In genomic region chr4:34151605-34152347, GRCm38 (mm10) we compare ENCODE assay signal across 21 mouse cellular contexts.
DNase-seq lines count a peak whose midpoint lies in the region; ATAC-seq lines count a peak whose summit lies in the region.
"Had no signal": no experiment of that assay in that cellular context is flagged by ENCODE, and none has a peak within 500 bp of the region (broad histone marks: within the 10 kb centered on the region; RNA-seq: fewer than 3 reads in every experiment).

No protein-coding gene starts in this region.

- no peaks in the 10 kb centered on the region for H3K9me3 ChIP-seq in hindbrain, embryonic 13.5 days
- H3K9me3 ChIP-seq in hindbrain, embryonic 10.5 days = no peaks in the 10 kb centered on the region
- H3K9me3 ChIP-seq in midbrain, embryonic 15.5 days = no peaks in the 10 kb centered on the region
- H3K9me3 ChIP-seq: heart, embryonic 10.5 days; limb, embryonic 15.5 days; midbrain, embryonic 12.5 days; stomach, embryonic 15.5 days had no signal

- WGBS in hindbrain, embryonic 13.5 days = 71% methylated on average over 10 of the region's 10 CpGs
- 85% methylated on average over 10 of the region's 10 CpGs for WGBS in hindbrain, embryonic 10.5 days
- 50% methylated on average over 10 of the region's 10 CpGs for WGBS in midbrain, embryonic 15.5 days

- H3K4me1 ChIP-seq in hindbrain, embryonic 13.5 days (replicated peaks) = 0 out of 2 replicates have a peak, but pooled peaks cover 3% of the 10 kb centered on the region
- H3K4me1 ChIP-seq in hindbrain, embryonic 10.5 days (replicated peaks) = no peaks in the 10 kb centered on the region
- no peaks in the 10 kb centered on the region for H3K4me1 ChIP-seq in midbrain, embryonic 15.5 days
- H3K4me1 ChIP-seq: heart, embryonic 10.5 days; limb, embryonic 15.5 days; midbrain, embryonic 12.5 days; stomach, embryonic 15.5 days had no signal

- no peaks in the 10 kb centered on the region for H3K27me3 ChIP-seq in hindbrain, embryonic 13.5 days
- no peaks in the 10 kb centered on the region for H3K27me3 ChIP-seq in hindbrain, embryonic 10.5 days (ENCODE audit: insufficient read depth, poor library complexity, severe bottlenecking)
- H3K27me3 ChIP-seq in midbrain, embryonic 15.5 days (replicated peaks) = no peaks in the 10 kb centered on the region
- H3K27me3 ChIP-seq: limb, embryonic 15.5 days; midbrain, embryonic 12.5 days; stomach, embryonic 15.5 days had no signal

- DNase-seq in hindbrain, embryonic 10.5 days (ENCODE audit: low spot score) = no peak
- DNase-seq in 3T3-L1 (ENCODE audit: low read depth, low spot score) = peak; percentile 55
- peak; percentile 94 for DNase-seq in Muller cell, postnatal 12 days (ENCODE audit: inconsistent ontology term)
- no peak for DNase-seq in layer of hippocampus, adult 18-20 months (ENCODE audit: low spot score in 2 of 2)
- DNase-seq in cerebellum, adult 18-20 months = no peak
- DNase-seq: cerebellum, adult 11 months; cerebellum, postnatal 25 days; gastrocnemius, postnatal 25 days; heart, postnatal 4 days; kidney, adult 11 months; lung, postnatal 36 days; right cerebral cortex, postnatal 14 days; thymus, postnatal 14 days had no signal

- no peak overlapping the region for H3K4me3 ChIP-seq in hindbrain, embryonic 13.5 days
- H3K4me3 ChIP-seq in hindbrain, embryonic 10.5 days = no peak overlapping the region
- H3K4me3 ChIP-seq in midbrain, embryonic 15.5 days = no peak overlapping the region
- H3K4me3 ChIP-seq: erythroblast, embryonic 14.5 days; heart, embryonic 10.5 days; limb, embryonic 15.5 days; midbrain, embryonic 12.5 days; stomach, embryonic 15.5 days had no signal

- no peak overlapping the region for H3K27ac ChIP-seq in hindbrain, embryonic 13.5 days
- no peak overlapping the region for H3K27ac ChIP-seq in hindbrain, embryonic 10.5 days
- H3K27ac ChIP-seq in midbrain, embryonic 15.5 days = no peak overlapping the region
- H3K27ac ChIP-seq: heart, embryonic 10.5 days; kidney, postnatal 0 days; limb, embryonic 15.5 days; midbrain, embryonic 12.5 days; stomach, embryonic 15.5 days had no signal

- H3K9ac ChIP-seq in hindbrain, embryonic 13.5 days = no peak overlapping the region
- H3K9ac ChIP-seq in midbrain, embryonic 15.5 days = no peak overlapping the region
- H3K9ac ChIP-seq: limb, embryonic 15.5 days; midbrain, embryonic 12.5 days; stomach, embryonic 15.5 days had no signal

- ATAC-seq in hindbrain, embryonic 13.5 days (ENCODE audit: low FRiP score) = 0 out of 2 replicates have a peak, but pooled peaks have one; percentile 24
- peak; percentile 56; the same call in 1 of the 2 replicates for ATAC-seq in midbrain, embryonic 15.5 days (replicated peaks)

- H3K36me3 ChIP-seq in hindbrain, embryonic 13.5 days = no peaks in the 10 kb centered on the region
- no peaks in the 10 kb centered on the region for H3K36me3 ChIP-seq in hindbrain, embryonic 10.5 days
- H3K36me3 ChIP-seq in midbrain, embryonic 15.5 days (replicated peaks) = no peaks in the 10 kb centered on the region
- H3K36me3 ChIP-seq: heart, embryonic 10.5 days; limb, embryonic 15.5 days; midbrain, embryonic 12.5 days; stomach, embryonic 15.5 days had no signal

- H3K4me2 ChIP-seq in hindbrain, embryonic 13.5 days = no peak overlapping the region
- no peak overlapping the region for H3K4me2 ChIP-seq in midbrain, embryonic 15.5 days
- H3K4me2 ChIP-seq: limb, embryonic 15.5 days; midbrain, embryonic 12.5 days; stomach, embryonic 15.5 days had no signal

Comparison
In these comparisons a context has a peak if more than half of its experiments do, and no peak if none do; other contexts are left out.
1. DNase-seq: peak in 3T3-L1 (single experiment) and Muller cell, postnatal 12 days (single experiment); none in hindbrain, embryonic 10.5 days (single experiment), layer of hippocampus, adult 18-20 months (0 of 2) and cerebellum, adult 18-20 months (0 of 2).